Mouse (Mus musculus): Measurements from ENCODE around the gene Hsph1. TPM values are rescaled to one million over a fixed set of nuclear protein-coding genes. Genes with fewer than 3 reads are reported as not detected.

The Hsph1 gene
- polyA plus RNA-seq, 1 experiment from 2014 or later = 117 TPM

DNA sequence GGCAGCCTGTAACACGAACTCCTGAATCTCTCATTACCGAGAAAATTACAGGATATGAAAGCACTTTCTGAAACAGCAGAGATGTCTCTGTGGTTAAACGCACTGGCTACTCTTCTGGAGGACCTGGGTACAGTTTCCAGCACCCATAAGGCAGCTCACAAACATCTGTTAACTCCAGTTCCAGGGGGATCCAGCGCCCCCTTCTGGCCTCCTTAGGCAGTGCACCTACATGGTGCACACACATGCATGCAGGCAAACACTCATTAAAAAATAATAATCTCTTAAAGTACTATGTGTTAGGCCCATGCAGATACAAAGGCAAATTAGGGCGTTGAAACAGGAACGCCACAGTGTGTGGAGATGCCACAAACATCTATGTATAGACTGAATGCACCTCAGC is 25.3 kb upstream of the Hsph1 start:
- H3K4me2 ChIP-seq (ENCODE audit: low read length) = no peak overlapping the region
- no peaks in the 10 kb centered on the region for H3K27me3 ChIP-seq (replicated peaks; ENCODE audit: control insufficient read depth, insufficient read depth, low read length)
- no peaks in the 10 kb centered on the region for H3K4me1 ChIP-seq (replicated peaks; ENCODE audit: control insufficient read depth, insufficient read depth, low read length)
- 94% methylated on average over 6 of the region's 6 CpGs for WGBS
- no peak overlapping the region for H3K27ac ChIP-seq (ENCODE audit: low read length)
- 0 out of 2 replicates have a peak, but pooled peaks cover 2% of the 10 kb centered on the region for H3K9me3 ChIP-seq (ENCODE audit: control insufficient read depth, low read length)
- no peak overlapping the region for H3K4me3 ChIP-seq (replicated peaks; ENCODE audit: low read length)
- no peak for ATAC-seq
- no peak overlapping the region for H3K9ac ChIP-seq (replicated peaks; ENCODE audit: low read depth, low read length)
- no peaks in the 10 kb centered on the region for H3K36me3 ChIP-seq (ENCODE audit: control insufficient read depth, insufficient read depth)

DNA sequence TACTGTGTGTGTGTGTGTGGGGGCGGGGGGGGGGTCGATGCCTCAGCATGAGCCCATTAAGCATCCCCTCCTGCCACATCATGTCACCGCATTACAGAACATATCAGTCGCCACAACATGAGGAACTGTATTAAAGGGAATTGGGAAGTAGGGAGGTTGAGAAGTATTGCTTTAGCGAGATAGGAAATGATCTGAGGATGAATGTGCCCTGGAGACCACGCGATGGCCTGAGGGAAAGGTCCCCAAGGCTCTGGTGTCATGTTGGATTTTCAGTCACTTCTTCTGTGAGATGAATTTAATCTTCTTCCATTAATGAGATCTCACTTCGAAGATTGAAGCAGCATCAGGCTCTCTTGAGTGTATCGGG is 23.2 kb upstream of the Hsph1 start:
- H3K27ac ChIP-seq (ENCODE audit: low read length) = no peak overlapping the region
- H3K9me3 ChIP-seq (ENCODE audit: control insufficient read depth, low read length) = 0 out of 2 replicates have a peak, but pooled peaks cover 2% of the 10 kb centered on the region
- whole genome bisulfite sequencing = 75% methylated on average over 9 of the region's 9 CpGs
- H3K4me2 ChIP-seq (ENCODE audit: low read length) = no peak overlapping the region
- no peaks in the 10 kb centered on the region for H3K27me3 ChIP-seq (replicated peaks; ENCODE audit: control insufficient read depth, insufficient read depth, low read length)
- no peak overlapping the region for H3K9ac ChIP-seq (replicated peaks; ENCODE audit: low read depth, low read length)
- no peak for ATAC-seq
- no peaks in the 10 kb centered on the region for H3K4me1 ChIP-seq (replicated peaks; ENCODE audit: control insufficient read depth, insufficient read depth, low read length)
- H3K36me3 ChIP-seq (ENCODE audit: control insufficient read depth, insufficient read depth) = no peaks in the 10 kb centered on the region
- no peak overlapping the region for H3K4me3 ChIP-seq (replicated peaks; ENCODE audit: low read length)

DNA sequence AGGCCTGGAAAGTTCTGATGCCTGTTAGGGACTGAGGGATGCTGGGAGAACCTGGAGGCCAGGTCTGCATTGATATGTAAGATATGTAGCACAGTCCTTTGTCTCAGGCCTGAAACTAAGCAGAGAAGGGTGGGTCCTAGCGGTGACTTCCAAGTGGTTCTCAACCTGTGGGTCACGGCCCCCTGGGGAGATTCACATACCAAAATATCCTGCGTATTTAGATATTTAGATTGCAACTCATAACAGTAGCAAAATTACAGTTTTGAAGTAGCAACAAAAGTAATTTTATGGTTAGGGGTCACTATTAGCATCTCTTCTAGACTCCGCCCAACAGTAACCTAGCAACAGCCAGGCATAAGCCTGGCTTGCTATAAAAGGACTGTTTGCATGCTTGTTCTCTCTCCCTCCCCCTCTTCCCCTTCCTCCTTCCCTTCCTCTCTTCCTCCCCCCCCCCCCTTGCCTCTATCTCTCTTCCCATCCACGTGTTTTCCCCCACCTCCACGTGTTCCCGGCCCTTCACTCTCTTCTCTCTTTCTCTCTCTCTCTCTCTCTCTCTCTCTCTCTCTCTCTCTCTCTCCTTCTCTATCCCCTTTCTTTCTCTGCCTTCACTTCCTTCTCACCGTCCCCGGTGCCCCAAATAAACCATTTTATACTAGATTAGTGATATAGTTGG is 22.7 kb upstream of the Hsph1 start:
- Histone ChIP-seq H3K9ac (replicated peaks; ENCODE audit: low read depth, low read length) (no peak overlapping the region), H3K27ac (ENCODE audit: low read length) (no peak overlapping the region), H3K4me1 (replicated peaks; ENCODE audit: control insufficient read depth, insufficient read depth, low read length) (no peaks in the 10 kb centered on the region), H3K36me3 (ENCODE audit: control insufficient read depth, insufficient read depth) (no peaks in the 10 kb centered on the region), H3K27me3 (replicated peaks; ENCODE audit: control insufficient read depth, insufficient read depth, low read length) (no peaks in the 10 kb centered on the region), H3K9me3 (ENCODE audit: control insufficient read depth, low read length) (0 out of 2 replicates have a peak, but pooled peaks cover 2% of the 10 kb centered on the region), H3K4me3 (replicated peaks; ENCODE audit: low read length) (no peak overlapping the region), H3K4me2 (ENCODE audit: low read length) (no peak overlapping the region)
- WGBS = 72% methylated on average over 9 of the region's 9 CpGs
- no peak for ATAC-seq

DNA sequence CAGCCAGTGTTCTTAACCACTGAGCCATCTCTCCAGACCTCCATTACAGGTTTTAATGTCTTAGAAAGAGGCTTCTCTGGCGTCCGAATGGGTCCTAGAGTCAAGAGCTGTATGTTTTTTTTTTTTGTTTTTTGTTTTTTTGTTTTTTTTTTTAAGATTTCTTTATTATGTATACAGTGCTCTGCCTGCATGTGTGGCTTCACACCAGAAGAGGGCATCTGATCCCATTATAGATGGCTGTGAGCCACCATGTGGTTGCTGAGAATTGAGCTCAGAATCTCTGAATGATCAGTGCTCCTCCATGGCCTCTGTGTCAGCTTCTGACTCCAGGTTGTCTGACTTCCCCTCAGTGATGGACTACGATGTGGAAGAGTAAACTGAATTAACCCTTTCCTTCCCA is 21.8 kb upstream of the Hsph1 start:
- 0 out of 2 replicates have a peak, but pooled peaks cover 2% of the 10 kb centered on the region for H3K9me3 ChIP-seq (ENCODE audit: control insufficient read depth, low read length)
- H3K27ac ChIP-seq (ENCODE audit: low read length) = no peak overlapping the region
- no peaks in the 10 kb centered on the region for H3K4me1 ChIP-seq (replicated peaks; ENCODE audit: control insufficient read depth, insufficient read depth, low read length)
- no peak overlapping the region for H3K4me2 ChIP-seq (ENCODE audit: low read length)
- H3K9ac ChIP-seq (replicated peaks; ENCODE audit: low read depth, low read length) = no peak overlapping the region
- H3K4me3 ChIP-seq (replicated peaks; ENCODE audit: low read length) = no peak overlapping the region
- no peak for ATAC-seq
- WGBS = 64% methylated on average over 3 of the region's 3 CpGs
- no peaks in the 10 kb centered on the region for H3K27me3 ChIP-seq (replicated peaks; ENCODE audit: control insufficient read depth, insufficient read depth, low read length)
- no peaks in the 10 kb centered on the region for H3K36me3 ChIP-seq (ENCODE audit: control insufficient read depth, insufficient read depth)

DNA sequence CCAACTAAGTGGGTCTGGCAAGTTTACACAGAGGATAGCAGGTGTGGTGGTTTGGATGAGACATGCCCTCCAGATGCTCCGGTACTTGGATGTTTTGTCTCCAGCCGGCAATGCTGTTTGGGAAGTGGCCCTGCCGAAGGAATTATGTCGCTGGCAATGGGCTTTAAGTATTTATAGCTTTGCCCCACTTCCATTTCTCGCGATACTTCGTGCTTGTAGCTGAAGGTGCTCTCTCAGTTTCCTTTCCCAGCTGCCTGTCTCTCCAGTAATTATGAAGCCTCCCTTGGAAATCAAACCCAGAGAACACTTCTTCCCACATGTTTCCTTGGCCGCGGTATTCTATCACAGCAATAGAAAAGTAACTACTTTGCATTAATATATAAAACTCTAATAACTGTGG is 19.5 kb upstream of the Hsph1 start:
- Histone ChIP-seq H3K4me1 (replicated peaks; ENCODE audit: control insufficient read depth, insufficient read depth, low read length) (no peaks in the 10 kb centered on the region), H3K9me3 (ENCODE audit: control insufficient read depth, low read length) (no peaks in the 10 kb centered on the region), H3K27ac (ENCODE audit: low read length) (no peak overlapping the region), H3K27me3 (replicated peaks; ENCODE audit: control insufficient read depth, insufficient read depth, low read length) (no peaks in the 10 kb centered on the region), H3K36me3 (ENCODE audit: control insufficient read depth, insufficient read depth) (no peaks in the 10 kb centered on the region), H3K4me2 (ENCODE audit: low read length) (no peak overlapping the region), H3K4me3 (replicated peaks; ENCODE audit: low read length) (no peak overlapping the region), H3K9ac (replicated peaks; ENCODE audit: low read depth, low read length) (no peak overlapping the region)
- no peak for ATAC-seq
- 93% methylated on average over 9 of the region's 9 CpGs for WGBS

DNA sequence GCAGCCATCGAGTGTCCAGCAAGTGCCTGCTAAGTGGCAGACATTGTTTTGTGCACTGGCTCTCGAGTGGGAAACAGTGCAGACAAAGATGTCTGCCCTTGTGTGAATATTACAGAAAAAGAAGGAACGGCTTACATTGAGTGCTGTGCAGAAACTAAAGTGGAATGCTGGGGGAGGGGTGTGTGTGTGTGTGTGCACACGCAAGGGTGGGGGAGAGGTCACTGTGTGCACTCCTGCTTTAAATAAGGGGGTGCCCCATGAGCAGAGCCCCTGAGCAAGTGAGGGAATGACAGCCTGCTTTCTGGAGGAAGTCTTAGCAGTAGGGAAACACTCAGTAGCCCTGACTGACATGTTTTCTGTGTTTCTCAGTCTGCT is 14.0 kb upstream of the Hsph1 start:
- ATAC-seq = no peak
- Histone ChIP-seq H3K9ac (replicated peaks; ENCODE audit: low read depth, low read length) (no peak overlapping the region), H3K4me2 (ENCODE audit: low read length) (no peak overlapping the region), H3K27ac (ENCODE audit: low read length) (no peak overlapping the region), H3K4me3 (replicated peaks; ENCODE audit: low read length) (no peak overlapping the region), H3K36me3 (ENCODE audit: control insufficient read depth, insufficient read depth) (no peaks in the 10 kb centered on the region), H3K9me3 (ENCODE audit: control insufficient read depth, low read length) (no peaks in the 10 kb centered on the region), H3K27me3 (replicated peaks; ENCODE audit: control insufficient read depth, insufficient read depth, low read length) (no peaks in the 10 kb centered on the region), H3K4me1 (replicated peaks; ENCODE audit: control insufficient read depth, insufficient read depth, low read length) (0 out of 2 replicates have a peak, but pooled peaks cover 2% of the 10 kb centered on the region)
- WGBS = 53% methylated on average over 4 of the region's 4 CpGs

DNA sequence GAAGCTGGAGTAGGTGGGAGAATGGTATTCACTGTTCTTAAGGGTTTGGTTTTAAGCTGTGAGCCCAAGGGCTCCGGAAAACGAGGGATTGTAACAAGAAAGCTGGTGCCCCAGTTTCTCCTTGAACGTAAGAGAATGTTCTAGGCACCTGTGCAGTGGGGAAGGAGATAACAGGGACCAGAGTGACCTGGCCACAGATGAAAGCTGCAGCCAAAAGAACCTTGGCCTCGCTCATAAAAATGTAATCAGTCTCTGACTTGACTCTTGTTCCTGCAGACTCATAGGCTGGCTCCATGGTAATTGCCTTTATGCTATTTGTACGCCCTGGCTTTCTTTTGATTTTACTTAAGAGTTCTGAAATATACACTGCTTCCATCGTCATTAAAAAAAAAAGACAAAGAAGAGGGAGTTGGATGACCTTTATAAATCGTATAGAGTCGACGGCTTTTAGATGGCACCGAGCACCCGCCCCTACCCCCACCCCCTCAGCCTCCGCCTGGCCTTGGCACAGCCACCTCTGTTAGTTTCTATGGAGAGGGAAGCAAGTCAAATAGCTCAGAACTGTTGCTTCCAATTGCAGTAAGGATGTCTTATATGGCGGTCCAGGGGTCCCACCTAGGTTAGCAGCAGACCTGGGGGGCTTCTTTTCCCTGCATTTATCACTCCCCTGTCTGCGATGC is 13.5 kb upstream of the Hsph1 start:
- no peak for ATAC-seq
- Histone ChIP-seq H3K4me3 (replicated peaks; ENCODE audit: low read length) (no peak overlapping the region), H3K9me3 (ENCODE audit: control insufficient read depth, low read length) (no peaks in the 10 kb centered on the region), H3K36me3 (ENCODE audit: control insufficient read depth, insufficient read depth) (no peaks in the 10 kb centered on the region), H3K27me3 (replicated peaks; ENCODE audit: control insufficient read depth, insufficient read depth, low read length) (no peaks in the 10 kb centered on the region), H3K4me1 (replicated peaks; ENCODE audit: control insufficient read depth, insufficient read depth, low read length) (0 out of 2 replicates have a peak, but pooled peaks cover 2% of the 10 kb centered on the region), H3K9ac (replicated peaks; ENCODE audit: low read depth, low read length) (no peak overlapping the region), H3K4me2 (ENCODE audit: low read length) (no peak overlapping the region), H3K27ac (ENCODE audit: low read length) (no peak overlapping the region)
- 71% methylated on average over 14 of the region's 14 CpGs for WGBS

DNA sequence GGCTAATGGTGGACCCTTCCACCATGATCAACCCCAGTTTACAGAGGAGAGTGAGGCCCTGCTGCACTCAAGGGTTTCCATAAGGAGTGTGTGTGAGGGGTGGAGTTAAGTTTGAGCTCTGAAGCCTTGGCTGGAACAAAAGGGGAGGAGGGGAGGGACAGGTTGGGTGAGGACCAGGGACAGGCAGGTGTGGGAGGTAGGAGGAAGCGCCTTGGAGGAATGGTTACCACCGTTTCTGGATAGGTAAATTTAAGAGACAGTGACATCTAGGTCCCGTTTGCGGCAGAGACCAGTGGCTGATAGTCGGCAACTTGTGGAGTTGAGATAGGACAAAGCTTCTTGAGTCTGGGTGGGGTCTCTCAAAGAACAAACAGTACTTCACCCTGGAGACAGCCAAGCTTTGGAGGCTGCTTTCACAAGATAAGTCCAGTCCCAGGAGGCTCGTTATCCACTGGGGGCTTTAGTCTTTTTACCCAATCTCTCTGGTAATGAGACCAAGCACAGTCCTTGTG is 12.8 kb upstream of the Hsph1 start:
- Histone ChIP-seq H3K4me3 (replicated peaks; ENCODE audit: low read length) (no peak overlapping the region), H3K9ac (replicated peaks; ENCODE audit: low read depth, low read length) (no peak overlapping the region), H3K27ac (ENCODE audit: low read length) (no peak overlapping the region), H3K4me1 (replicated peaks; ENCODE audit: control insufficient read depth, insufficient read depth, low read length) (0 out of 2 replicates have a peak, but pooled peaks cover 2% of the 10 kb centered on the region), H3K9me3 (ENCODE audit: control insufficient read depth, low read length) (no peaks in the 10 kb centered on the region), H3K4me2 (ENCODE audit: low read length) (no peak overlapping the region), H3K36me3 (ENCODE audit: control insufficient read depth, insufficient read depth) (no peaks in the 10 kb centered on the region), H3K27me3 (replicated peaks; ENCODE audit: control insufficient read depth, insufficient read depth, low read length) (no peaks in the 10 kb centered on the region)
- ATAC-seq = no peak
- 59% methylated on average over 6 of the region's 6 CpGs for WGBS

DNA sequence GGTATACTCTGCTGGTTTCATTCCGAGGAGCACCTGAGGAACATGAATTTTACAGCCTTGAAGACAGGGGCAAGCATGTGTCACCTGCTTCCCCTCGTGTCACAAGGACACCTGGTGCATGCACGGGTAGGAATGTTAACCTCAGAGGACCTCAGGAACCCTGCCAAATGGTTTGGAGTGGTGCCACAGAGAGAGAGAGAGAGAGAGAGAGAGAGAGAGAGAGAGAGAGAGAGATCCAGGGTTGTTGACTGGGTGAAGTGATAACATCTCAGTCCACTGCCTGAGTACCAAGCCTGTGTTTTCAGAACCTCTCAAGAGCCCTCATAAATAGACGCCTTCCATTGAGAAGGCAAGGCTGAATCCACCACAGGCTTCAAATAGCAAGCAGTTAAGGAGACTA is 12.0 kb upstream of the Hsph1 start:
- Histone ChIP-seq H3K4me1 (replicated peaks; ENCODE audit: control insufficient read depth, insufficient read depth, low read length) (0 out of 2 replicates have a peak, but pooled peaks cover 2% of the 10 kb centered on the region), H3K4me3 (replicated peaks; ENCODE audit: low read length) (no peak overlapping the region), H3K9me3 (ENCODE audit: control insufficient read depth, low read length) (no peaks in the 10 kb centered on the region), H3K27ac (ENCODE audit: low read length) (no peak overlapping the region), H3K9ac (replicated peaks; ENCODE audit: low read depth, low read length) (no peak overlapping the region), H3K36me3 (ENCODE audit: control insufficient read depth, insufficient read depth) (no peaks in the 10 kb centered on the region), H3K27me3 (replicated peaks; ENCODE audit: control insufficient read depth, insufficient read depth, low read length) (no peaks in the 10 kb centered on the region), H3K4me2 (ENCODE audit: low read length) (no peak overlapping the region)
- ATAC-seq = no peak
- WGBS = 67% methylated on average over 4 of the region's 4 CpGs

All from forebrain, embryonic 16.5 days (tissue).